Comparison of ENCODE assay signal across 42 mouse cellular contexts in genomic region chr12:113087276-113087675, GRCm38 (mm10). TPM values are rescaled to one million over a fixed set of nuclear protein-coding genes. Genes with fewer than 3 reads are reported as not detected.
"Had no signal": no experiment of that assay in that cellular context is flagged by ENCODE, and none has a peak within 500 bp of the region (broad histone marks: within the 10 kb centered on the region; RNA-seq: fewer than 3 reads in every experiment).

No protein-coding gene starts in this region.

- H3K9me3 ChIP-seq: heart, embryonic 12.5 days; heart, embryonic 13.5 days; heart, embryonic 15.5 days; hindbrain, embryonic 10.5 days; hindbrain, embryonic 12.5 days; hindbrain, embryonic 13.5 days; hindbrain, embryonic 15.5 days; intestine, embryonic 15.5 days; kidney, embryonic 15.5 days had no signal

- H3K36me3 ChIP-seq: heart, embryonic 12.5 days; heart, embryonic 13.5 days; heart, embryonic 15.5 days; hindbrain, embryonic 10.5 days; hindbrain, embryonic 12.5 days; hindbrain, embryonic 13.5 days; hindbrain, embryonic 15.5 days; intestine, embryonic 15.5 days; kidney, embryonic 15.5 days had no signal

- H3K9ac ChIP-seq: heart, embryonic 12.5 days; heart, embryonic 13.5 days; heart, embryonic 15.5 days; hindbrain, embryonic 12.5 days; hindbrain, embryonic 13.5 days; hindbrain, embryonic 14.5 days; hindbrain, embryonic 15.5 days; intestine, embryonic 15.5 days; kidney, embryonic 15.5 days had no signal

- H3K4me3 ChIP-seq: heart, embryonic 12.5 days; heart, embryonic 13.5 days; heart, embryonic 15.5 days; hindbrain, embryonic 10.5 days; hindbrain, embryonic 12.5 days; hindbrain, embryonic 13.5 days; hindbrain, embryonic 15.5 days; intestine, embryonic 15.5 days; kidney, embryonic 15.5 days; layer of hippocampus, adult 2 months; left cerebral cortex, adult 2 months had no signal

- ATAC-seq: hindbrain, embryonic 16.5 days; hindbrain, postnatal 0 days; inflammation-experienced regulatory T-cells, adult 6 months; intestine, embryonic 15.5 days; intestine, embryonic 16.5 days; intestine, postnatal 0 days had no signal

- H3K4me1 ChIP-seq: heart, embryonic 12.5 days; heart, embryonic 13.5 days; heart, embryonic 15.5 days; hindbrain, embryonic 12.5 days; hindbrain, embryonic 13.5 days; hindbrain, embryonic 15.5 days; intestine, embryonic 15.5 days; kidney, embryonic 15.5 days had no signal

- DNase-seq: heart, postnatal 10 days; heart, postnatal 14 days; heart, postnatal 36 days; heart, postnatal 4 days; kidney, adult 11 months; kidney, adult 18-20 months; kidney, adult 2 months; kidney, adult 8-10 months; kidney, adult 9 months; kidney, postnatal 10 days; kidney, postnatal 14 days; kidney, postnatal 25 days; kidney, postnatal 36 days; kidney, postnatal 4 days; layer of hippocampus, adult 9-11 months; layer of hippocampus, postnatal 36 days had no signal

- H3K4me2 ChIP-seq: heart, embryonic 11.5 days; heart, embryonic 12.5 days; heart, embryonic 13.5 days; heart, embryonic 15.5 days; hindbrain, embryonic 12.5 days; hindbrain, embryonic 13.5 days; hindbrain, embryonic 14.5 days; hindbrain, embryonic 15.5 days; intestine, embryonic 15.5 days; kidney, embryonic 15.5 days had no signal

- H3K27ac ChIP-seq: heart, embryonic 13.5 days; heart, embryonic 15.5 days; hindbrain, embryonic 10.5 days; hindbrain, embryonic 12.5 days; hindbrain, embryonic 13.5 days; hindbrain, embryonic 14.5 days; hindbrain, embryonic 15.5 days; hindbrain, postnatal 0 days; intestine, embryonic 15.5 days; kidney, embryonic 15.5 days; kidney, postnatal 0 days; layer of hippocampus, adult 2 months; left cerebral cortex, adult 2 months had no signal

- H3K27me3 ChIP-seq: hindbrain, embryonic 15.5 days; intestine, embryonic 15.5 days had no signal

RNA-seq across cellular contexts. Expression of gene Tex22, which starts 13.0 kb away (rescaled TPM):
- total RNA-seq: heart, postnatal 25 days; heart, postnatal 36 days; hematopoietic stem cell, adult 5-6 weeks had no signal
- polyA plus RNA-seq: heart, embryonic 12.5 days; heart, embryonic 13.5 days; heart, embryonic 14.5 days; heart, embryonic 15.5 days; heart, embryonic 16.5 days; heart, postnatal 0 days; hindbrain, embryonic 10.5 days; hindbrain, embryonic 12.5 days; hindbrain, embryonic 13.5 days; hindbrain, embryonic 15.5 days; hindbrain, embryonic 16.5 days; hindbrain, postnatal 0 days; intestine, embryonic 14.5 days; intestine, embryonic 15.5 days; intestine, embryonic 16.5 days; intestine, postnatal 0 days; kidney, embryonic 15.5 days; kidney, embryonic 16.5 days; kidney, postnatal 0 days had no signal
